Mouse (Mus musculus): Measurements from ENCODE around the gene Cntn4.

The Cntn4 gene

DNA sequence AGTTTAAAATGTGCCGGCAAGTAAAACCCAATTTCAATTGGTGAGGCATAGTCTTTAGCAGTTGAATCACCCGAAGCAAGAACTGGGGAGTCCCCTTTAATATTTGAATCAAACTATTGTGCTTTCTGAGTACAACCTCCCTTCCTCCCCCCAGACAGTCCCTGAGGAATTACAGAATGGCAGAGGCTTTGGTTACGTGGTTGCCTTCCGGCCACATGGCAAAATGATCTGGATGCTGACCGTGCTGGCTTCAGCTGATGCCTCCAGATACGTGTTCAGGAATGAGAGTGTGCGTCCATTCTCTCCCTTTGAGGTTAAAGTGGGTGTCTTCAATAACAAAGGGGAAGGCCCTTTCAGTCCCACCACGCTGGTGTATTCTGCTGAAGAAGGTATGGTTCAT is 998.1 kb downstream of the Cntn4 start:
- no peak for DNase-seq

DNA sequence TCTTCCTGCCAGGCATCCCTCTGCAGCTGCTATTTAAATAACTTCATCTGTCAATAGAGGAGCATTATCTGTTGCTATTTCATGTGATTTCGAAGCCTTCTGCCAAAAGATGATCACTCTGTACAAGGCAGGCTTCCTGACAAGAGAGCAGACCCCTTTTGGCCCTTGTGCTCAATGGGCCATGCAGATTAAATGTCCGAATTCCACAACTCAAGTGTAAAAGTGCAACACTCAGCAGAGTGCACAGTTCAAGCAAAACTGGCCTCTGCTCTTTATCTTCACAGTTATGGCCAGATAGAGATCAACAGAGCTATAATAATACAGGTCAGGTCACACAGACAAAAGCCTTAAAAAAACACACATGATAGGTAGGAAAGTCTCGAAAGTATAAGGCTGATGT is 1024.5 kb downstream of the Cntn4 start:
- no peak for DNase-seq

DNA sequence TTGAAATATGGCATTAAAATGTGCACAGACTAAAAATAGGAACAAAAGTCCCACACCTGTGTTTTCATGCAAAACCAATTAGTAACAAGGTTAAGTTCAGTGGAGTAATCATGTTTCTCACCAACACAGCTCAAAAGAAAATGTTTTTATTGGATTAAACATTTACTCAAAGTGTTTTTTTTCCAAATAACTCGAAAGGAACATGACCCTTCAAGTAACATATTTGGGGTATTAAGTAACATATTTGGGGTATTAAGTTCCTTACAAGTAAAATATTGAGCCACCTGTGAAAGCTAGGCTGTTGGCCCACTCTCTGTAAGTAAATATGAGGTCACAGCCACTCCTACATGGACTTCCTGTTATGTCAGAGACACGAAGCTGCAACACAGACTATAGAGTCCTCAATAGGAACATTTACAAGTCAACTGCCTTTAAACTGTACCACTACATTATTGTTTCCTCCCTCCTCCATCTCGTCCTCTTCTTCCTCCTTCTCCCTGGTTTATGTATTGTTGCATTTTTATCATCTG is 1028.1 kb downstream of the Cntn4 start:
- DNase-seq = no peak

DNA sequence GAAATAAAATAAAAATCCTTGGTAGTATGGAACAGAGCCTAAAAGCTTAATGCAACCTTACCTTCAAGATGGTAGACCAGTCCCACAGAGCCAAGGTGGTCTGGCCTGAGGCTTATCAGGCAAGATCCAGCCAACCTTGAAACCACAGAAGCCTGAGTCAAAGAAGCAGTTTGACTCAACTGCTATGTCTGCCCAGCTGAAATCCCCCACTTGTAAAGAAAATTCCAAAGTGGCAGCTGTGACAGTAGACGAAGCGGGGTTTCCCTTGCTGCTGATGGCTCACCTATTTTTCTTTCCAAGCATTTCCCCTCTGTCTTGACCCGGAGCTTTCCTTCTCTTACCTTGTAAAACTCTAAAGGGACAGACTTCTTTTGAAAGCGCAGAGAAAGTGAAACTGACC is 1048.2 kb downstream of the Cntn4 start:
- no peak for DNase-seq

DNA sequence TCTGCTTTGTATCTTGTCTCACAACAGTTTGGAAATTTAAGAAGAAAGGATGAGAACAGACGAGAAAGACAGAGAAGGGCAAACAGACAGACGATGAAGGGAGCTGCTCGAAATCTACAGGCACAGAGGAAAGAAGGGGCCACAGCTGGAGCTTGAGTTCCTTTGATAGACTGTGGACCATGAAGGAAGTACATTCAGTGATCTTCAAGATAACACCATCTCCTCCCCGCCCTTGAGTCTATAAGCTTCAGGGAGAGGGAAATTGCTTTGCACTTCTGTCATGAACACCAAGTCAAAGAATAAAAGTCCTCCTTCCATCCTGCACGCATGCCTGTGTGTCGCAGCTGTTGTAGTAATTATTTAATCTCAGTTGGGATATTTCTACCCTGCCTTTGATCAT is 1048.6 kb downstream of the Cntn4 start:
- no peak for DNase-seq

DNA sequence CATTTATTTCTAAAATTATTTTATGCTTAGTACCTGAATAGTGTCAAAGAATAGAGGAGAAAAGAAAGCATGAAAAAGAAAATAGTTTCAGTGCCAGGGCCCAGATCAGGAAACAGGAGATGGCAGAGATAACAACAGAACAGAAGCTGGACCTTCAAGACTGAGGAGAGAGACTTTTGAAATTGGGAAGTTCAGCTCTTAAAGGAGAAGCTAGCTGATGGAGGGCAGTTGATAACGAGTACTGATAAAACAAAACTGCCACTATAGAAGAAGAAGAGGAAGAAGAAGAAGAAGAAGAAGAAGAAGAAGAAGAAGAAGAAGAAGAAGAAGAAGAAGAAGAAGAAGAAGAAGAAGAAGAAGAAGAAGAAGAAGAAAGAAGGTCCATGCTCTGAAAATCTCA is 1050.2 kb downstream of the Cntn4 start:
- no peak for DNase-seq

DNA sequence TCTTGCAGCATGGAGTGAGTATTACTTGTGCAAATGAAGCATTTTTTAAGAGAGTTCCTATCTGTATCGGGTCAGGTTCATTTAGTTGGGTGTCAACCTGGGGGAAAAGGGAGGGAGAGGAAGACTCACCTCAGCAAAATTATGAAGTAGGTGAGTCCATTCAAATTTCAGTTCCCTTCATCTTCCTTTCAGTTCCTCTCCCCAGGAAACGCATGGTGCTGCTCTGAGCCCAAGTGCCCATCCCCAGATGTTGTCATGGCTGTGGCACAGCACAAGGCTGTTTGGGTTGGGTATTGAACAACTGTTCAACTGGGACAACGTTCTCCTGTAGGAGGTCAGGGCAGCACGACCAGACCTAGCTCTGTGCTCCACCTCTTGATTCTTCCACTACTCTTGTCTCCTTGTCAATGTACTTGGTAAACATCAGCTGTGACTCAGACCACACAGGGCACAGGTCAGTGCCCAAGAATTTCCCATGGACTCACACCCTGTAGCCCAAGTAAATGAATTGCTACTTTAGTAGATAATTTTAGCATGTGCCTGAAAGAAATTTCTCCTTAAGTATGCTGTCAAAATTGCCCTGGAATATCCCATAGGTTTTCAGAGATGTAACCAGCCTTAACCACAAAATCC is 1052.3 kb downstream of the Cntn4 start:
- DNase-seq = no peak

DNA sequence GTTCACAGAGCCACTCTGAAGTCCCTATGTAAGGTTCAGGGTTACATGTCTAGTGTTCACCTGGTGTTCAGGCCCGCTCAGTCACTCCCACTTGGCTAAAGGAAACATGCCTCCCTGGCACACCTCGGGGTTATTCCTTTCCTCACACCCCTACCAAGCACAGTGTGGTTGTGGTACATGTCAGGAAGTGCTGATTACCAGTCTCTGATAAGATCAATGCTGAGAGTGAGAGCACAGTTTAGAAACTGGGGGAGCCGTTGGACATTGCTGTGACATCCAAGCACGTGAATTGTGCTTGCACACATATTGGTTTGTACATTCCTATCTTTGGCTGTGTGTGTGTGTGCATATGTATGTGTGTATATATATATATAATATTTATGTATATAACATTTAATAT is 1055.1 kb downstream of the Cntn4 start:
- no peak for DNase-seq

DNA sequence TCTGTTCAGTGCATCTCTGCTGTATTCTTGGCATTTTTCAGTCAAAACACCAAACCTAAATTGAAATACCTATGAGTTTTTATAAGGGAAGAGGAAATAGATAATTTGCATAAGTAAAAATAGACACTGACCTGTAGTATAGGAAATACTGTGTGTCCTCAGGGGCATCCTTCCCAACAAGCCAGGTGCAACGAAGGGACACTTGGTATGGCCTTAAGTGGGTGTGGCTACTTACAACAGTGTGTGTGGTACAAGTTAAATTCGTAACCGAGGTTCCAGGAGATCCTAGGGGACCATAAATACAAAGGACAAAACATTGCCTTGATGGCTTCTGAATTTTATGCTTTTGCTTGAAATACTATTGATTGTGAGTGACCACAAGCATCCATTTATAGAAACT is 1060.8 kb downstream of the Cntn4 start:
- DNase-seq = no peak

DNA sequence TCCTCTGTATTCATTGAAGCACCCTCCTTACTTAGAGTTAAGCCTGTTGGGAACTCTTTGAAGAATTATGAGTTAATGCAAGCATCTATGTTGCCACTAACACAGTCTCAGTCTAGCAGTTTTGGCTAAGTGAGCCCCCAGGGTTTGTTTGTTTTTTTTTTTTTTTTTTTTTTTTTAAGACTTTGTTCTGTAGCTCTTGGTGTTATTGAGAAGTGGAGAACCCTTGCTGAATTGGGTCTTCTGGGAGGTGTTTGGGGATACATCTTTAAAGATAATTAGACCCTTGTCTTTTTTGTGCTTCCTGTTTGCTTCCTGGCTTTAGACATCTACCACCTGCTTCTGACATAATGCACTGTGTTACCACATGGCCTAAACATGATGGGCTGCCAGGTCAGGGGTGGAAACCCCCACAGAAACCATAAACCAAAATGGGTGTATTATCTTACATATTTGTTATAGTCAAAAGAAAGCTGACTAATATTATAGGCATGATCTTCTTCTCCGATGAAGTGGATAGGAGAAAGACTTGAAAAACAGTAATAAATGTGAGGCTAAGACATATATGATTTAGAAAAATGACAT is 1062.9 kb downstream of the Cntn4 start:
- DNase-seq = no peak

DNA sequence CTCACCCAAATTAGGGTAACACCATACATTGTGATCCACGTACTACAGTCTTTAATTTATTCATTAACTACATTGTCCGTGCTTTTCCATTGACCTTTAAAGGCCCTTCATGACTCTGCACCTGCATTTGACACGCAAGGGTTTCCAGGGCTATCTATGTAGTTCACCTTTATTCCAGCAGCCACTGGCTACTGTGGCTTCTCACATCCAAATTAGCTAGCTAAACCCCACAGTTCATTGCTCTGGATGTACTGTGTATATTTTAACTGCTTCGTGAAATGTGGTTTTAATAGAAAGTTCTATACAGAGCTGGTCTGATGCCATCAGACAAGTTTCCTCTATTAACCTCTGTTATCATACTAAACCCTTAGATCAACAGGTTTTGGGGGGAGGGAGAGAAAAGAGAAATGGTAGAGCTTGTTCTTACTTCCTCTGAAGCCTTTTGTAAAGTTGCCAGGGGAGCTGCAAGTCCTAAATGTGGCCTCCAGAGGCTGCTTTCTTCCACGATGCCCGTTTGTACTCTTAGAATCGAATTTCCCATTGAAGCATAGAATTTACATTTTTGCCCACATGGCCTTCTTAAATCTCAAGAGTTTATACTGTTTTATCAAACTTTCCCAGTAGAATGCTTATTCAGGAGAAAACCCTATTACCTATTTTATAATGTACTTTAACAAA is 1066.2 kb downstream of the Cntn4 start:
- DNase-seq = no peak

DNA sequence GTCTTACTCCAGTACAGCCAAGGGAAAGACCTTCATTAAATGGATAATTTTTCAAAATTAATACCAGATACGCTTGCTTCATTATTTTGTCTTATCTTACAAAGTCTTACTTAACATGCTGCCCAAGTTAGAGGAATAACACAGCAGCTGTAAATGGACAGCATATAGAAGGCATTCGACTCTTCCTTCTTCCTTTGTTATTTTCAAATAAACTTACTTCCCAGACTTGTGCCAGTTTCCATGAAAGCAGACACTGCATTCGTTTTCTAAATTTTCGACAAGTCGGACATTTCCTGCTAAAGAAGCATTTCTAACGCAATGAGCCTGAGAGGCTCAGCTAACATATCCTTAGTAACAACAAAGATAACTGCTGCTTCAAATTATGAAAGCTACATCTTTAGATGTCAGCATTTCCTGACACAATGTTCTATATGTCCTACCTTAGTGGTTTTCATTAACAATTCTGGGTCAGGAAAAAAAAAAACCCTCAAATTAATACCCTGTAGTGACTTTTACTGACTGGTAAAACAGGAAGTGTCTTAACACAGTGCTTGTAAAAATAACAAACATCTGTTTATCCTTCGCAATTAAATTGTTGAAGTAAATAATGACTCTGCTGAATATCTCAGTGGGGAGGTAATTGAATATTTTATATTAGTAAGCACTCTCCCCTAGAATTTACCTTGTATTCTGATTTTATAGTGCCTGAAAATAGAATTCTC is 1068.4 kb downstream of the Cntn4 start:
- DNase-seq = no peak

DNA sequence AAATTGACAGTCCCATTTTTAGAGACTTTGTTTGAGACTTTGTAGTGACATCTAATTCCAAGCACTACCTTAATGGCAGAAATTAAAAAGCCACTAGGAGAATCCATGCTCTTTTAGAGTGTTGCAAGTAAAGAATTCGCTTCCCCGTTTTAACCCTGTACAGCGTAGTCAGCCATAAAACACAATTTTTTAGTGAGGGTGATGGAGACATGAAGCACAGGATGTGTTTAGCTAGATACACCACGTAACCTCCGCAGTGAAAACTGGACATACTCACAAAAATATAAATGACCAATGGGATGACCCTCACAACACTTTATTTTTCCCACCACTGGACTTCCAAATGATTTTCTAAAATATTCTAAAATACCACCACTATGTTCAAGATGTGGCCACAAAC is 1069.8 kb downstream of the Cntn4 start:
- DNase-seq = no peak

DNA sequence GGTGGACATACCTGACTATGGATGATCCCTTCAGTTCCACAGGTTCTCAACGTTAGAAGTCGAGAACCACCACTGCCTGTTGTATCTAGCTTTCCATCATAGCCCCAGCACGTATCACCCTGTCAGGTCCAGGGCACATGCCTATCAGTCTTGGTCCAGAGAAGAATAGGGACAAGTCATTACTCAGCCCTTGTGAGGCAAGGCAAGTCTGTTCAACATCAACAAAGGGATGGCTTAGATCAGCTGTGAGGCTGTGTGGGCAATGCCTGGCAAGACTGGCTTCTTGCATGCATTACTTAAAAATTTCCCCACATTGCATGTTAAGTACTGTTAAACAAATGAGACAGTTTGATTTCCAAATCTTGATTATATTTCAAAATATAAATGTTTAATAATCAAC is 1070.3 kb downstream of the Cntn4 start:
- DNase-seq = no peak
